Mouse (Mus musculus) midbrain, embryonic 15.5 days (tissue): ENCODE results near the gene Insrr. TPM values are rescaled to one million over a fixed set of nuclear protein-coding genes. Genes with fewer than 3 reads are reported as not detected.

Experiments
- ATAC-seq: fragments of 200-750 bp; cut with Nextera tagmentation; replicated peaks from 2 replicates; pipeline ENCODE4 v1.8.0; 2017; ENCODE audit warnings: moderate TSS enrichment
- H3K27ac ChIP-seq: fragments of 300-500 bp; sonication (generic); 2 replicates; pipeline ENCODE4 v1.5.1; 2015; ENCODE audit warnings: mild to moderate bottlenecking, inconsistent platforms
- H3K27me3 ChIP-seq: fragments of 300-500 bp; sonication (generic); replicated peaks from 2 replicates; pipeline ENCODE4 v1.6.1; 2015; ENCODE audit warnings: inconsistent platforms
- H3K36me3 ChIP-seq: fragments of 300-500 bp; sonication (generic); replicated peaks from 2 replicates; pipeline ENCODE4 v1.6.1; 2015; ENCODE audit warnings: inconsistent platforms
- H3K4me1 ChIP-seq: fragments of 300-500 bp; sonication (generic); 2 replicates; pipeline ENCODE4 v1.6.1; 2015; ENCODE audit warnings: inconsistent platforms
- H3K4me2 ChIP-seq: fragments of 300-500 bp; sonication (generic); 2 replicates; pipeline ENCODE4 v1.6.1; 2015; ENCODE audit warnings: inconsistent platforms, mild to moderate bottlenecking, moderate library complexity
- H3K4me3 ChIP-seq: fragments of 300-500 bp; sonication (generic); 2 replicates; pipeline ENCODE4 v1.5.1; 2015; ENCODE audit warnings: mild to moderate bottlenecking, inconsistent platforms
- H3K9ac ChIP-seq: fragments of 300-500 bp; sonication (generic); 2 replicates; pipeline ENCODE4 v1.6.1; 2015; ENCODE audit warnings: mild to moderate bottlenecking, inconsistent platforms
- H3K9me3 ChIP-seq: fragments of 300-500 bp; sonication (generic); 2 replicates; pipeline ENCODE4 v1.6.1; 2016; ENCODE audit warnings: inconsistent platforms
- WGBS: fragments of 180-500 bp; shearing (Covaris S2); methylation state at CpG from one replicate; pipeline ENCODE4 v1.1.7; 2015; ENCODE audit warnings: mixed read lengths; 5-methylcytosine and 5-hydroxymethylcytosine counted together
- polyA plus RNA-seq: library from polyadenylated mRNA; unstranded; fragments of >200 nt; fragmentation: Nextera tagmentation; extraction: Ambion mirVana; gene quantifications from 2 replicates; pipeline ENCODE4 v1.2.1, GENCODE M21; 2015

Gene Insrr
- polyA plus RNA-seq, 1 experiment from 2014 or later = 0.66 TPM

GRCm38 (mm10) chr3:87764506-87764905 lies 32.2 kb upstream of the Insrr start:
- Histone ChIP-seq H3K4me2 (no peak overlapping the region), H3K27ac (no peak overlapping the region), H3K27me3 (peaks cover 24% of the 10 kb centered on the region), H3K4me1 (peaks cover 4% of the 10 kb centered on the region; the same call in 1 of the 2 replicates), H3K9me3 (no peaks in the 10 kb centered on the region), H3K4me3 (no peak overlapping the region), H3K36me3 (no peaks in the 10 kb centered on the region), H3K9ac (no peak overlapping the region)
- ATAC-seq = no peak
- WGBS = 41% methylated on average over 10 of the region's 10 CpGs

GRCm38 (mm10) chr3:87765091-87765490 lies 31.7 kb upstream of the Insrr start:
- Histone ChIP-seq H3K27ac (no peak overlapping the region), H3K36me3 (no peaks in the 10 kb centered on the region), H3K4me2 (no peak overlapping the region), H3K4me1 (peaks cover 4% of the 10 kb centered on the region; the same call in 1 of the 2 replicates), H3K4me3 (no peak overlapping the region), H3K9me3 (no peaks in the 10 kb centered on the region), H3K27me3 (peaks cover 29% of the 10 kb centered on the region), H3K9ac (no peak overlapping the region)
- 19% methylated on average over 10 of the region's 10 CpGs for WGBS
- no peak for ATAC-seq

- H3K4me2 ChIP-seq = no peak overlapping the region
- H3K27me3 ChIP-seq = peaks cover 29% of the 10 kb centered on the region
- 84% methylated on average over 5 of the region's 5 CpGs for WGBS
These were observed 31.0 kb upstream of the Insrr start for GRCm38 (mm10) chr3:87765631-87766283.

GRCm38 (mm10) chr3:87766284-87766667 lies 30.5 kb upstream of the Insrr start:
- Histone ChIP-seq H3K4me3 (no peak overlapping the region), H3K36me3 (no peaks in the 10 kb centered on the region), H3K4me1 (peaks cover 4% of the 10 kb centered on the region; the same call in 1 of the 2 replicates), H3K9me3 (no peaks in the 10 kb centered on the region), H3K9ac (no peak overlapping the region), H3K27me3 (peaks cover 29% of the 10 kb centered on the region), H3K4me2 (no peak overlapping the region), H3K27ac (no peak overlapping the region)
- ATAC-seq = no peak
- 78% methylated on average over 3 of the region's 3 CpGs for WGBS

More at GRCm38 (mm10) chr3:87765631-87766283, 31.0 kb upstream of the Insrr start:
- H3K36me3 ChIP-seq = no peaks in the 10 kb centered on the region
- no peak overlapping the region for H3K4me3 ChIP-seq
- H3K9ac ChIP-seq = no peak overlapping the region
- H3K9me3 ChIP-seq = no peaks in the 10 kb centered on the region
- ATAC-seq = no peak
- peaks cover 4% of the 10 kb centered on the region; the same call in 1 of the 2 replicates for H3K4me1 ChIP-seq
- no peak overlapping the region for H3K27ac ChIP-seq

GRCm38 (mm10) chr3:87767764-87768163 lies 29.0 kb upstream of the Insrr start:
- H3K4me2 ChIP-seq = peak overlapping the region; percentile 12
- WGBS = 62% methylated on average over 8 of the region's 8 CpGs
- H3K27me3 ChIP-seq = peaks cover 29% of the 10 kb centered on the region

GRCm38 (mm10) chr3:87768431-87768830 lies 28.3 kb upstream of the Insrr start:
- whole genome bisulfite sequencing = 46% methylated on average over 6 of the region's 6 CpGs
- Histone ChIP-seq H3K27ac (no peak overlapping the region), H3K36me3 (no peaks in the 10 kb centered on the region), H3K4me2 (peak overlapping the region; percentile 42), H3K9me3 (no peaks in the 10 kb centered on the region), H3K4me1 (peaks cover 7% of the 10 kb centered on the region), H3K9ac (0 out of 2 replicates have a peak overlapping the region, but pooled peaks have one; percentile 14), H3K4me3 (peak overlapping the region; percentile 29), H3K27me3 (peaks cover 29% of the 10 kb centered on the region)
- no peak for ATAC-seq

More at GRCm38 (mm10) chr3:87767764-87768163, 29.0 kb upstream of the Insrr start:
- Histone ChIP-seq H3K4me3 (0 out of 2 replicates have a peak overlapping the region, but pooled peaks have one; percentile 29), H3K9me3 (no peaks in the 10 kb centered on the region), H3K36me3 (no peaks in the 10 kb centered on the region), H3K4me1 (peaks cover 7% of the 10 kb centered on the region), H3K27ac (no peak overlapping the region), H3K9ac (no peak overlapping the region)
- ATAC-seq = no peak

GRCm38 (mm10) chr3:87768844-87769243 lies 27.9 kb upstream of the Insrr start:
- ATAC-seq = no peak
- peaks cover 7% of the 10 kb centered on the region for H3K4me1 ChIP-seq
- no peak overlapping the region for H3K27ac ChIP-seq
- peak overlapping the region; percentile 29 for H3K4me3 ChIP-seq
- 0 out of 2 replicates have a peak overlapping the region, but pooled peaks have one; percentile 14 for H3K9ac ChIP-seq
- WGBS = 3% methylated on average over 30 of the region's 37 CpGs
- H3K27me3 ChIP-seq = peaks cover 29% of the 10 kb centered on the region
- H3K36me3 ChIP-seq = no peaks in the 10 kb centered on the region
- H3K4me2 ChIP-seq = peak overlapping the region; percentile 42
- H3K9me3 ChIP-seq = no peaks in the 10 kb centered on the region

GRCm38 (mm10) chr3:87769506-87769905 lies 27.2 kb upstream of the Insrr start:
- Histone ChIP-seq H3K27ac (no peak overlapping the region), H3K4me3 (no peak overlapping the region), H3K4me2 (no peak overlapping the region), H3K9me3 (no peaks in the 10 kb centered on the region), H3K9ac (no peak overlapping the region), H3K4me1 (peaks cover 7% of the 10 kb centered on the region), H3K27me3 (peaks cover 27% of the 10 kb centered on the region), H3K36me3 (no peaks in the 10 kb centered on the region)
- 83% methylated on average over 8 of the region's 8 CpGs for WGBS
- no peak for ATAC-seq

GRCm38 (mm10) chr3:87770280-87770679 lies 26.5 kb upstream of the Insrr start:
- Histone ChIP-seq H3K9me3 (no peaks in the 10 kb centered on the region), H3K4me2 (no peak overlapping the region), H3K4me3 (no peak overlapping the region), H3K4me1 (peaks cover 7% of the 10 kb centered on the region), H3K27ac (no peak overlapping the region), H3K36me3 (no peaks in the 10 kb centered on the region), H3K9ac (no peak overlapping the region), H3K27me3 (peaks cover 21% of the 10 kb centered on the region)
- no peak for ATAC-seq
- 3% methylated on average over 4 of the region's 4 CpGs for WGBS

- no peak overlapping the region for H3K4me2 ChIP-seq
- 58% methylated on average over 6 of the region's 6 CpGs for WGBS
- no peak overlapping the region for H3K9ac ChIP-seq
- no peak overlapping the region for H3K4me3 ChIP-seq
- no peak for ATAC-seq
- peaks cover 7% of the 10 kb centered on the region for H3K4me1 ChIP-seq
- no peak overlapping the region for H3K27ac ChIP-seq
- H3K9me3 ChIP-seq = no peaks in the 10 kb centered on the region
- H3K27me3 ChIP-seq = peaks cover 21% of the 10 kb centered on the region
- H3K36me3 ChIP-seq = no peaks in the 10 kb centered on the region
These were observed 25.7 kb upstream of the Insrr start for GRCm38 (mm10) chr3:87771088-87771487.

- no peaks in the 10 kb centered on the region for H3K9me3 ChIP-seq
- H3K27ac ChIP-seq = no peak overlapping the region
- H3K4me3 ChIP-seq = no peak overlapping the region
- peaks cover 6% of the 10 kb centered on the region; the same call in 1 of the 2 replicates for H3K27me3 ChIP-seq
- no peaks in the 10 kb centered on the region for H3K36me3 ChIP-seq
- no peak for ATAC-seq
- peak overlapping the region; percentile 15; the same call in 1 of the 2 replicates for H3K4me2 ChIP-seq
- H3K4me1 ChIP-seq = peaks cover 20% of the 10 kb centered on the region
- no peak overlapping the region for H3K9ac ChIP-seq
- 45% methylated on average over 23 of the region's 23 CpGs for WGBS
These were observed 18.5 kb upstream of the Insrr start for GRCm38 (mm10) chr3:87778283-87778682.

GRCm38 (mm10) chr3:87779086-87779485 lies 17.7 kb upstream of the Insrr start:
- no peak overlapping the region for H3K27ac ChIP-seq
- H3K4me3 ChIP-seq = no peak overlapping the region
- H3K36me3 ChIP-seq = no peaks in the 10 kb centered on the region
- no peak for ATAC-seq
- 20% methylated on average over 2 of the region's 2 CpGs for WGBS
- H3K9me3 ChIP-seq = no peaks in the 10 kb centered on the region
- H3K4me2 ChIP-seq = no peak overlapping the region
- no peak overlapping the region for H3K9ac ChIP-seq
- H3K4me1 ChIP-seq = peaks cover 20% of the 10 kb centered on the region
- H3K27me3 ChIP-seq = peaks cover 6% of the 10 kb centered on the region; the same call in 1 of the 2 replicates
